Mouse (Mus musculus): ENCODE measurements at regions not wholly inside any gene's neighbourhood (a gene's known extent, or its start where the extent isn't known, plus 50 kb on each side); places are given as distances from the start of the nearest gene placed in this dataset.
A peak's percentile ranks its signal among the peaks of the same experiment; 100 is the strongest.

- no peak for ATAC-seq (replicated peaks; ENCODE audit: low read depth, poor library complexity, severe bottlenecking)
These were observed 83.7 kb upstream of the Ppp2r5a start for GRCm38 (mm10) chr1:191486766-191487165.

GRCm38 (mm10) chr1:191484726-191485425 is 81.8 kb upstream of the Ppp2r5a start:
- ATAC-seq (replicated peaks; ENCODE audit: low read depth, poor library complexity, severe bottlenecking) = no peak

- peak; percentile 88 for ATAC-seq (replicated peaks; ENCODE audit: low read depth, poor library complexity, severe bottlenecking)
These were observed 76.9 kb upstream of the Ppp2r5a start for GRCm38 (mm10) chr1:191479906-191480379.

- ATAC-seq (replicated peaks; ENCODE audit: low read depth, poor library complexity, severe bottlenecking) = no peak
These were observed 69.5 kb upstream of the Ppp2r5a start for GRCm38 (mm10) chr1:191472551-191472950.

GRCm38 (mm10) chr1:191471489-191471888 is 68.4 kb upstream of the Ppp2r5a start:
- no peak for ATAC-seq (replicated peaks; ENCODE audit: low read depth, poor library complexity, severe bottlenecking)

GRCm38 (mm10) chr1:191470190-191470985 is 67.3 kb upstream of the Ppp2r5a start:
- peak; percentile 65 for ATAC-seq (replicated peaks; ENCODE audit: low read depth, poor library complexity, severe bottlenecking)

GRCm38 (mm10) chr1:191468837-191469529 is 65.9 kb upstream of the Ppp2r5a start:
- no peak for ATAC-seq (replicated peaks; ENCODE audit: low read depth, poor library complexity, severe bottlenecking)

GRCm38 (mm10) chr1:191466261-191466660 is 63.2 kb upstream of the Ppp2r5a start:
- ATAC-seq (replicated peaks; ENCODE audit: low read depth, poor library complexity, severe bottlenecking) = no peak

GRCm38 (mm10) chr1:191465723-191466122 is 62.7 kb upstream of the Ppp2r5a start:
- no peak for ATAC-seq (replicated peaks; ENCODE audit: low read depth, poor library complexity, severe bottlenecking)

GRCm38 (mm10) chr1:191465170-191465569 is 62.1 kb upstream of the Ppp2r5a start:
- ATAC-seq (replicated peaks; ENCODE audit: low read depth, poor library complexity, severe bottlenecking) = no peak

- ATAC-seq (replicated peaks; ENCODE audit: low read depth, poor library complexity, severe bottlenecking) = peak; percentile 40; the same call in 1 of the 2 replicates
These were observed 58.9 kb upstream of the Ppp2r5a start for GRCm38 (mm10) chr1:191461811-191462491.

GRCm38 (mm10) chr1:191459066-191459465 is 56.0 kb upstream of the Ppp2r5a start:
- ATAC-seq (replicated peaks; ENCODE audit: low read depth, poor library complexity, severe bottlenecking) = no peak

- ATAC-seq (replicated peaks; ENCODE audit: low read depth, poor library complexity, severe bottlenecking) = peak; percentile 62
These were observed 55.2 kb upstream of the Ppp2r5a start for GRCm38 (mm10) chr1:191458292-191458691.

GRCm38 (mm10) chr1:191457103-191457502 is 54.0 kb upstream of the Ppp2r5a start:
- no peak for ATAC-seq (replicated peaks; ENCODE audit: low read depth, poor library complexity, severe bottlenecking)

GRCm38 (mm10) chr1:191454604-191455003 is 51.5 kb upstream of the Ppp2r5a start:
- ATAC-seq (replicated peaks; ENCODE audit: low read depth, poor library complexity, severe bottlenecking) = no peak

- ATAC-seq (replicated peaks; ENCODE audit: low read depth, poor library complexity, severe bottlenecking) = no peak
These were observed 50.5 kb upstream of the Ppp2r5a start for GRCm38 (mm10) chr1:191453589-191453988.
